Mouse (Mus musculus) intestine, embryonic 14.5 days (tissue): ENCODE results near the gene Prss12. TPM values are rescaled to one million over a fixed set of nuclear protein-coding genes. Genes with fewer than 3 reads are reported as not detected.

ENCODE experiments used
- ATAC-seq: fragments of 200-750 bp; cut with Nextera tagmentation; replicated peaks from 2 replicates; pipeline ENCODE4 v1.8.0; 2017; ENCODE audit warnings: low read depth, moderate number of reproducible peaks, moderate TSS enrichment, moderate library complexity; ENCODE audit not compliant: low FRiP score, low TSS enrichment
- DNase-seq: peaks from one replicate; pipeline ENCODE4 v3.0.0-alpha.2; 2018; ENCODE audit warnings: low spot score
- H3K27ac ChIP-seq: fragments of 300-500 bp; sonication (generic); 2 replicates; pipeline ENCODE4 v1.5.1; 2014; ENCODE audit warnings: low read depth, mild to moderate bottlenecking, control low read depth
- H3K27me3 ChIP-seq: fragments of 300-500 bp; sonication (generic); replicated peaks from 2 replicates; pipeline ENCODE4 v1.6.1; 2014; ENCODE audit warnings: low read length, control low read depth; ENCODE audit not compliant: control insufficient read depth, insufficient read depth
- H3K36me3 ChIP-seq: fragments of 300-500 bp; sonication (generic); 2 replicates; pipeline ENCODE4 v1.6.1; 2014; ENCODE audit warnings: low read length, control low read depth; ENCODE audit not compliant: control insufficient read depth, insufficient read depth
- H3K4me1 ChIP-seq: fragments of 300-500 bp; sonication (generic); replicated peaks from 2 replicates; pipeline ENCODE4 v1.6.1; 2014; ENCODE audit warnings: low read length, control low read depth, mixed read lengths; ENCODE audit not compliant: control insufficient read depth, insufficient read depth
- H3K4me2 ChIP-seq: fragments of 300-500 bp; sonication (generic); 2 replicates; pipeline ENCODE4 v1.6.1; 2014; ENCODE audit warnings: low read length
- H3K4me3 ChIP-seq: fragments of 300-500 bp; sonication (generic); 2 replicates; pipeline ENCODE4 v1.5.1; 2014; ENCODE audit warnings: low read depth, low read length, control low read depth, mixed read lengths
- H3K9ac ChIP-seq: fragments of 300-500 bp; sonication (generic); 2 replicates; pipeline ENCODE4 v1.6.1; 2014; ENCODE audit warnings: mild to moderate bottlenecking, low read length
- H3K9me3 ChIP-seq: fragments of 300-500 bp; sonication (generic); 2 replicates; pipeline ENCODE4 v1.6.1; 2016; ENCODE audit warnings: low read length, control low read depth; ENCODE audit not compliant: control insufficient read depth
- WGBS: fragments of 180-500 bp; shearing (Covaris S2); extraction: QIAGEN DNeasy Blood & Tissue Kit; methylation state at CpG from one replicate; pipeline ENCODE4 v1.1.7; 2014; 5-methylcytosine and 5-hydroxymethylcytosine counted together
- polyA plus RNA-seq: library from polyadenylated mRNA; unstranded; fragments of >200 nt; fragmentation: Nextera tagmentation; extraction: Ambion mirVana; gene quantifications from 2 replicates; pipeline ENCODE4 v1.2.1, GENCODE M21; 2014

Prss12 gene
- polyA plus RNA-seq, 1 experiment from 2014 or later: 4.2 TPM

GRCm38 (mm10) chr3:123429597-123430458 lies 16.9 kb upstream of the Prss12 start:
- Histone ChIP-seq H3K4me3 (no peak overlapping the region), H3K9ac (no peak overlapping the region), H3K4me1 (no peaks in the 10 kb centered on the region; the same call in none of the 2 replicates), H3K27ac (no peak overlapping the region), H3K36me3 (no peaks in the 10 kb centered on the region), H3K4me2 (no peak overlapping the region), H3K27me3 (no peaks in the 10 kb centered on the region), H3K9me3 (no peaks in the 10 kb centered on the region)
- DNase-seq: no peak
- 63% methylated on average over 22 of the region's 22 CpGs for WGBS
- ATAC-seq: peak; percentile 33; the same call in 1 of the 2 replicates

- H3K9ac ChIP-seq: no peak overlapping the region
- H3K9me3 ChIP-seq: no peaks in the 10 kb centered on the region
- H3K27ac ChIP-seq: no peak overlapping the region
- no peaks in the 10 kb centered on the region for H3K36me3 ChIP-seq
- H3K4me1 ChIP-seq: no peaks in the 10 kb centered on the region; the same call in none of the 2 replicates
- H3K4me2 ChIP-seq: no peak overlapping the region
- H3K27me3 ChIP-seq: no peaks in the 10 kb centered on the region
- WGBS: 54% methylated on average over 5 of the region's 5 CpGs
- DNase-seq: no peak
- no peak; the same call in 1 of the 2 replicates for ATAC-seq
- no peak overlapping the region for H3K4me3 ChIP-seq
Observed at GRCm38 (mm10) chr3:123431951-123432674, 14.6 kb upstream of the Prss12 start.

- DNase-seq: no peak
- WGBS: 75% methylated on average over 3 of the region's 3 CpGs
- H3K36me3 ChIP-seq: no peaks in the 10 kb centered on the region
- H3K4me2 ChIP-seq: no peak overlapping the region
- no peaks in the 10 kb centered on the region for H3K9me3 ChIP-seq
- H3K4me3 ChIP-seq: no peak overlapping the region
- H3K4me1 ChIP-seq: no peaks in the 10 kb centered on the region; the same call in none of the 2 replicates
- H3K9ac ChIP-seq: no peak overlapping the region
- no peak for ATAC-seq
- no peak overlapping the region for H3K27ac ChIP-seq
- H3K27me3 ChIP-seq: no peaks in the 10 kb centered on the region
Observed at GRCm38 (mm10) chr3:123433362-123433761, 13.4 kb upstream of the Prss12 start.

GRCm38 (mm10) chr3:123437608-123438007 lies 9.1 kb upstream of the Prss12 start:
- no peak overlapping the region for H3K4me3 ChIP-seq
- ATAC-seq: no peak
- no peak overlapping the region for H3K4me2 ChIP-seq
- no peak for DNase-seq
- no peaks in the 10 kb centered on the region for H3K36me3 ChIP-seq
- H3K27ac ChIP-seq: no peak overlapping the region
- H3K4me1 ChIP-seq: no peaks in the 10 kb centered on the region
- WGBS: 71% methylated on average over 1 of the region's 1 CpGs
- no peak overlapping the region for H3K9ac ChIP-seq
- no peaks in the 10 kb centered on the region for H3K27me3 ChIP-seq
- no peaks in the 10 kb centered on the region for H3K9me3 ChIP-seq

- H3K9ac ChIP-seq: no peak overlapping the region
- no peak overlapping the region for H3K27ac ChIP-seq
- no peaks in the 10 kb centered on the region for H3K36me3 ChIP-seq
- ATAC-seq (no peak), DNase-seq (no peak)
- H3K4me1 ChIP-seq: no peaks in the 10 kb centered on the region
- H3K27me3 ChIP-seq: 0 out of 2 replicates have a peak, but pooled peaks cover 3% of the 10 kb centered on the region
- WGBS: 84% methylated on average over 7 of the region's 7 CpGs
- no peak overlapping the region for H3K4me2 ChIP-seq
- H3K4me3 ChIP-seq: no peak overlapping the region
- no peaks in the 10 kb centered on the region for H3K9me3 ChIP-seq
Observed at GRCm38 (mm10) chr3:123440490-123440889, 6.2 kb upstream of the Prss12 start.

GRCm38 (mm10) chr3:123444466-123444865 lies 2.2 kb upstream of the Prss12 start:
- WGBS: 91% methylated on average over 1 of the region's 1 CpGs
- H3K4me2 ChIP-seq: no peak overlapping the region
- peaks cover 32% of the 10 kb centered on the region for H3K27me3 ChIP-seq
- ATAC-seq (no peak), DNase-seq (no peak)
- no peak overlapping the region for H3K9ac ChIP-seq
- H3K4me3 ChIP-seq: no peak overlapping the region
- no peaks in the 10 kb centered on the region for H3K9me3 ChIP-seq
- H3K4me1 ChIP-seq: peaks cover 10% of the 10 kb centered on the region
- no peak overlapping the region for H3K27ac ChIP-seq
- no peaks in the 10 kb centered on the region for H3K36me3 ChIP-seq

GRCm38 (mm10) chr3:123447538-123448059 lies 886 bp downstream of the Prss12 start:
- H3K9me3 ChIP-seq: no peaks in the 10 kb centered on the region
- no peaks in the 10 kb centered on the region for H3K36me3 ChIP-seq
- peaks cover 32% of the 10 kb centered on the region for H3K27me3 ChIP-seq

GRCm38 (mm10) chr3:123448096-123448495 lies 1.4 kb downstream of the Prss12 start:
- Histone ChIP-seq H3K27me3 (peaks cover 32% of the 10 kb centered on the region), H3K4me1 (peaks cover 10% of the 10 kb centered on the region), H3K9ac (no peak overlapping the region), H3K9me3 (no peaks in the 10 kb centered on the region), H3K36me3 (no peaks in the 10 kb centered on the region), H3K4me2 (peak overlapping the region; percentile 100), H3K27ac (no peak overlapping the region), H3K4me3 (no peak overlapping the region; the same call in 1 of the 2 replicates)
- ATAC-seq: no peak
- no peak for DNase-seq
- 14% methylated on average over 10 of the region's 10 CpGs for WGBS

More at GRCm38 (mm10) chr3:123447538-123448059, 886 bp downstream of the Prss12 start:
- peak overlapping the region; percentile 53 for H3K9ac ChIP-seq
- peak; percentile 65 for ATAC-seq
- peaks cover 10% of the 10 kb centered on the region for H3K4me1 ChIP-seq
- no peak overlapping the region for H3K27ac ChIP-seq
- peak overlapping the region; percentile 100 for H3K4me2 ChIP-seq
- peak overlapping the region; percentile 65 for H3K4me3 ChIP-seq
- DNase-seq: peak; percentile 69
- 11% methylated on average over 13 of the region's 13 CpGs for WGBS
